Mouse (Mus musculus): ENCODE results near the gene Foxb2.

- TF ChIP-seq POLR2A (IDR thresholded peaks at IDR 0.05; ENCODE audit: borderline replicate concordance, extremely low read depth, insufficient read depth, insufficient read length, poor library complexity, severe bottlenecking): no peak
- no peak for TF ChIP-seq CTCF (IDR thresholded peaks at IDR 0.05; ENCODE audit: borderline replicate concordance, extremely low read depth, insufficient read depth, insufficient read length)
Measured at GRCm38 (mm10) chr19:16827657-16828056, 45.9 kb downstream of the Foxb2 start.
